Mouse (Mus musculus): ENCODE measurements at regions not wholly inside any gene's neighbourhood (a gene's known extent, or its start where the extent isn't known, plus 50 kb on each side); places are given as distances from the start of the nearest gene placed in this dataset.

DNA sequence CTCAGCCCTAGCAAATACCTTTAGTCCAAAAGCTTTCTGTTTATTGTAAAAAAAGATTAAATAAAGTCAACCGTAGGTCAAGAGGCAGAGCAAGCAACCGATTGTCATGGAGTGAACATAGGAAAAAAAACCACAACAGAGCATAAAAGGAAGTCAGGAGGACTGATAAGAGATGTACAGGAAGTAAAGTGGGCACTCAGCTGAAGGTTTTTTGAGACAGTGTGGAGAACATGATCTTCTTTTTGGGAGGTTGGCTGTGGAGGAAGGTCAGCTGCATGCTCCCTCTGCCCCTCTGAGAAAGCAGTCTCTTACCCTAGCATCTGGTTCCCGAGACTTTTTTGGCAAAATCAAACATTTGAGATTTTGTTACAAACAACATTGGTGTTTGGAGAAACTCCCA lies 832.1 kb downstream of the Slc4a3 start:
- Histone ChIP-seq H3K4me3 (ENCODE audit: low read depth, low read length) (no peak overlapping the region), H3K4me1 (replicated peaks; ENCODE audit: control insufficient read depth, insufficient read depth) (no peaks in the 10 kb centered on the region), H3K9me3 (ENCODE audit: control insufficient read depth, low read length) (no peaks in the 10 kb centered on the region), H3K9ac (ENCODE audit: low read length) (no peak overlapping the region), H3K27me3 (ENCODE audit: control insufficient read depth, insufficient read depth, low read length) (no peaks in the 10 kb centered on the region), H3K36me3 (ENCODE audit: control insufficient read depth, insufficient read depth, low read length) (no peaks in the 10 kb centered on the region), H3K27ac (replicated peaks) (no peak overlapping the region), H3K4me2 (replicated peaks; ENCODE audit: low read depth) (no peak overlapping the region)
- TF ChIP-seq CTCF (IDR thresholded peaks at IDR 0.05; ENCODE audit: low read depth): no peak
- WGBS: 42% methylated on average over 3 of the region's 3 CpGs
- no peak for ATAC-seq (ENCODE audit: low FRiP score, low TSS enrichment)
- DNase-seq (ENCODE audit: low spot score): no peak

DNA sequence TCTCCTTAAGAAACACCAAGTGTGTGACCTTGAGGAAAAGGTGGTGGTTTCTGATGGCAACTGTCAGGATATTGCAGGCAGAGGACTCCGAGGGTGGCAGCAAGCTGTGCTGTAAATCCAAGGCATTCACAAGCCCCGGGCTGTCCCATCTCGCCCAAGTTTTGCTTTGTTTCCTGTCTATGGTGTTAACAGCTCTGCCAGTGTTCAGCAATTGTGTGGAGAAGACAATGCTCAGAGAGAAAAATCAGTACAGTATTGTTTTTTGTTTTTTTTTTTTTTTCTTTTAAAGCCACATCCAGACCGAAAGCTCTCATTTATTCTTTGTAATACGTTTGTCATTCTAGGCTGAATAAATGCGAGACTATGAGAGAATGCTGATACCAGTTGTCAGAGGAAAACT lies 846.5 kb downstream of the Slc4a3 start:
- TF ChIP-seq EP300 (optimal IDR thresholded peaks at IDR 0.05) (no peak), CTCF (IDR thresholded peaks at IDR 0.05; ENCODE audit: low read depth) (no peak)

GRCm38 (mm10) chr1:76394038-76394437 lies 848.0 kb downstream of the Slc4a3 start:
- H3K4me2 ChIP-seq (replicated peaks; ENCODE audit: low read depth): no peak overlapping the region
- 67% methylated on average over 8 of the region's 8 CpGs for WGBS
- ATAC-seq (ENCODE audit: low FRiP score, low TSS enrichment): no peak
- H3K9me3 ChIP-seq (ENCODE audit: control insufficient read depth, low read length): no peaks in the 10 kb centered on the region
- H3K27me3 ChIP-seq (ENCODE audit: control insufficient read depth, insufficient read depth, low read length): no peaks in the 10 kb centered on the region
- no peaks in the 10 kb centered on the region for H3K36me3 ChIP-seq (ENCODE audit: control insufficient read depth, insufficient read depth, low read length)
- no peak overlapping the region for H3K4me3 ChIP-seq (ENCODE audit: low read depth, low read length)
- H3K4me1 ChIP-seq (replicated peaks; ENCODE audit: control insufficient read depth, insufficient read depth): no peaks in the 10 kb centered on the region
- no peak overlapping the region for H3K27ac ChIP-seq (replicated peaks)
- TF ChIP-seq EP300 (optimal IDR thresholded peaks at IDR 0.05) (no peak), CTCF (IDR thresholded peaks at IDR 0.05; ENCODE audit: low read depth) (no peak)
- no peak for DNase-seq (ENCODE audit: low spot score)
- H3K9ac ChIP-seq (ENCODE audit: low read length): no peak overlapping the region

More for the DNA sequence above, 846.5 kb downstream of the Slc4a3 start:
- Histone ChIP-seq H3K4me1 (replicated peaks; ENCODE audit: control insufficient read depth, insufficient read depth) (no peaks in the 10 kb centered on the region), H3K9me3 (ENCODE audit: control insufficient read depth, low read length) (no peaks in the 10 kb centered on the region), H3K9ac (ENCODE audit: low read length) (no peak overlapping the region), H3K4me3 (ENCODE audit: low read depth, low read length) (no peak overlapping the region), H3K27me3 (ENCODE audit: control insufficient read depth, insufficient read depth, low read length) (no peaks in the 10 kb centered on the region), H3K27ac (replicated peaks) (no peak overlapping the region), H3K36me3 (ENCODE audit: control insufficient read depth, insufficient read depth, low read length) (no peaks in the 10 kb centered on the region), H3K4me2 (replicated peaks; ENCODE audit: low read depth) (no peak overlapping the region)
- 59% methylated on average over 6 of the region's 6 CpGs for WGBS
- no peak for DNase-seq (ENCODE audit: low spot score)
- no peak for ATAC-seq (ENCODE audit: low FRiP score, low TSS enrichment)

DNA sequence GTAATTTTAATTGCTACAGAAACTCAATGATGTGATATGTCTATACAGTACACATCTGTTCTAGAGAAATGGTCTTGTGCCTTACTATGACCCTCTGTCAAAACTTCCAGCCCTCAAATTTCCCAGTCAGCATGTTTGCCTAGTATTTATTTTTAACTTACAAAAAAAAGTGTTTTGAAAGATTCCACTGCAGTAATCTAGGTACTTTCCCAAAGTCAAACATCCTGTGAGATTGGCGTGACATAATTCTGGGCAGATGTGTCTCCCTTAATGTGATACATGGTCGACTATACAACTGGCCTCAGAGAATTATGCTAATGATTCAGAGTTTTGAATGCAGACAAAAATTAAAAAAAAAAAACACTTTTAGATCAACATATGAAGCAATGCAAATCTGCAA lies 856.8 kb downstream of the Slc4a3 start:
- ATAC-seq (ENCODE audit: low FRiP score, low TSS enrichment): no peak
- Histone ChIP-seq H3K9ac (ENCODE audit: low read length) (no peak overlapping the region), H3K9me3 (ENCODE audit: control insufficient read depth, low read length) (no peaks in the 10 kb centered on the region), H3K27ac (replicated peaks) (no peak overlapping the region), H3K4me2 (replicated peaks; ENCODE audit: low read depth) (no peak overlapping the region), H3K4me1 (replicated peaks; ENCODE audit: control insufficient read depth, insufficient read depth) (no peaks in the 10 kb centered on the region), H3K4me3 (ENCODE audit: low read depth, low read length) (no peak overlapping the region), H3K36me3 (ENCODE audit: control insufficient read depth, insufficient read depth, low read length) (no peaks in the 10 kb centered on the region), H3K27me3 (ENCODE audit: control insufficient read depth, insufficient read depth, low read length) (no peaks in the 10 kb centered on the region)
- TF ChIP-seq CTCF (IDR thresholded peaks at IDR 0.05; ENCODE audit: low read depth) (no peak), EP300 (optimal IDR thresholded peaks at IDR 0.05) (no peak)
- no peak for DNase-seq (ENCODE audit: low spot score)
- WGBS: 61% methylated on average over 2 of the region's 2 CpGs

DNA sequence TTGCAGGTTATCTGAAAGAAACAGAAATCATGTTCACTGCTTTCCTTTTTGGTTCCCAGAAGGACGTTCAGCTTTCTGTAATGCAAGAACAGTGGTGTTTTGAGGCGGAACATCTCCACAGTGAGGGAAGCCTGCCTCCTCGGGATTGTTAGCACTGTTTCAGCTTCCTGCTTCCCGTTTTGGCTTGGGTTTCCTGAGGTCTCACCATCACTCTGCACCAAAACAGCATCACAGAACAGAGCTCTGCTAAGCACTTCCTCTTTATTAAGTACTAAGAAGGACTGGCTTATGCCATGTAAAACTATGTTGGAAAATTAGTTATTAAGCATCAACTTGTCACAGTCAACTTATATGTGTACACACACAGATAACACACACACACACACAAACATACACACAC lies 857.9 kb downstream of the Slc4a3 start:
- no peak overlapping the region for H3K4me3 ChIP-seq (ENCODE audit: low read depth, low read length)
- WGBS: 67% methylated on average over 4 of the region's 4 CpGs
- TF ChIP-seq EP300 (optimal IDR thresholded peaks at IDR 0.05) (no peak), CTCF (IDR thresholded peaks at IDR 0.05; ENCODE audit: low read depth) (no peak)
- H3K4me2 ChIP-seq (replicated peaks; ENCODE audit: low read depth): no peak overlapping the region
- H3K4me1 ChIP-seq (replicated peaks; ENCODE audit: control insufficient read depth, insufficient read depth): no peaks in the 10 kb centered on the region
- H3K9me3 ChIP-seq (ENCODE audit: control insufficient read depth, low read length): no peaks in the 10 kb centered on the region
- no peaks in the 10 kb centered on the region for H3K36me3 ChIP-seq (ENCODE audit: control insufficient read depth, insufficient read depth, low read length)
- H3K9ac ChIP-seq (ENCODE audit: low read length): no peak overlapping the region
- no peak for DNase-seq (ENCODE audit: low spot score)
- no peak overlapping the region for H3K27ac ChIP-seq (replicated peaks)
- no peaks in the 10 kb centered on the region for H3K27me3 ChIP-seq (ENCODE audit: control insufficient read depth, insufficient read depth, low read length)
- ATAC-seq (ENCODE audit: low FRiP score, low TSS enrichment): no peak

GRCm38 (mm10) chr1:76410813-76411212 lies 864.7 kb downstream of the Slc4a3 start:
- no peak overlapping the region for H3K27ac ChIP-seq (replicated peaks)
- TF ChIP-seq EP300 (optimal IDR thresholded peaks at IDR 0.05) (no peak), CTCF (IDR thresholded peaks at IDR 0.05; ENCODE audit: low read depth) (no peak)
- 93% methylated on average over 4 of the region's 4 CpGs for WGBS

More at GRCm38 (mm10) chr1:76410813-76411212, 864.7 kb downstream of the Slc4a3 start:
- H3K4me3 ChIP-seq (ENCODE audit: low read depth, low read length): no peak overlapping the region
- H3K9me3 ChIP-seq (ENCODE audit: control insufficient read depth, low read length): no peaks in the 10 kb centered on the region
- H3K4me1 ChIP-seq (replicated peaks; ENCODE audit: control insufficient read depth, insufficient read depth): no peaks in the 10 kb centered on the region
- no peaks in the 10 kb centered on the region for H3K27me3 ChIP-seq (ENCODE audit: control insufficient read depth, insufficient read depth, low read length)
- no peak overlapping the region for H3K4me2 ChIP-seq (replicated peaks; ENCODE audit: low read depth)
- H3K9ac ChIP-seq (ENCODE audit: low read length): no peak overlapping the region
- no peak for DNase-seq (ENCODE audit: low spot score)
- H3K36me3 ChIP-seq (ENCODE audit: control insufficient read depth, insufficient read depth, low read length): no peaks in the 10 kb centered on the region
- no peak for ATAC-seq (ENCODE audit: low FRiP score, low TSS enrichment)

All from stomach, postnatal 0 days (tissue).